Mouse (Mus musculus) forebrain, embryonic 14.5 days (tissue): ENCODE measurements around the gene Ppan. TPM values are rescaled to one million over a fixed set of nuclear protein-coding genes. Genes with fewer than 3 reads are reported as not detected.

Experiments used
- ATAC-seq: fragments of 200-750 bp; cut with Nextera tagmentation; 2 replicates; pipeline ENCODE4 v1.8.0; 2017; ENCODE audit warnings: mild to moderate bottlenecking, moderate library complexity
- DNase-seq: peaks from one replicate; pipeline ENCODE4 v3.0.0-alpha.2; 2015; ENCODE audit warnings: low spot score
- H3K27ac ChIP-seq: fragments of 300-500 bp; sonication (generic); 2 replicates; pipeline ENCODE4 v1.5.1; 2014; ENCODE audit warnings: low read depth, mild to moderate bottlenecking, control low read depth, low read length, moderate library complexity
- H3K27me3 ChIP-seq: fragments of 300-500 bp; sonication (generic); replicated peaks from 2 replicates; pipeline ENCODE4 v1.6.1; 2014; ENCODE audit warnings: low read length, control low read depth, mixed read lengths; ENCODE audit not compliant: control insufficient read depth, insufficient read depth
- H3K36me3 ChIP-seq: fragments of 300-500 bp; sonication (generic); 2 replicates; pipeline ENCODE4 v1.6.1; 2014; ENCODE audit warnings: low read length, control low read depth; ENCODE audit not compliant: control insufficient read depth, insufficient read depth
- H3K4me1 ChIP-seq: fragments of 300-500 bp; sonication (generic); 2 replicates; pipeline ENCODE4 v1.6.1; 2014; ENCODE audit warnings: antibody characterized with exemption, low read length, control low read depth; ENCODE audit not compliant: control insufficient read depth, insufficient read depth
- H3K4me2 ChIP-seq: fragments of 300-500 bp; sonication (generic); 2 replicates; pipeline ENCODE4 v1.6.1; 2014; ENCODE audit warnings: mild to moderate bottlenecking, control low read depth, low read length
- H3K4me3 ChIP-seq: fragments of 300-500 bp; sonication (generic); 2 replicates; pipeline ENCODE4 v1.5.1; 2014; ENCODE audit warnings: low read depth, low read length, control low read depth
- H3K9ac ChIP-seq: fragments of 300-500 bp; sonication (generic); 2 replicates; pipeline ENCODE4 v1.6.1; 2014; ENCODE audit warnings: mild to moderate bottlenecking, low read length, control low read depth, moderate library complexity
- H3K9me3 ChIP-seq: fragments of 300-500 bp; sonication (generic); replicated peaks from 2 replicates; pipeline ENCODE4 v1.6.1; 2016; ENCODE audit warnings: low read length, control low read depth, mixed read lengths; ENCODE audit not compliant: control insufficient read depth
- WGBS: fragments of 180-500 bp; shearing (Covaris S2); extraction: QIAGEN DNeasy Blood & Tissue Kit; methylation state at CpG from one replicate; pipeline ENCODE4 v1.1.7; 2014; 5-methylcytosine and 5-hydroxymethylcytosine counted together
- polyA plus RNA-seq: library from polyadenylated mRNA; unstranded; fragments of >200 nt; fragmentation: Nextera tagmentation; extraction: Ambion mirVana; gene quantifications from 2 replicates; pipeline ENCODE4 v1.2.1, GENCODE M21; 2014

The Ppan gene
- polyA plus RNA-seq, 1 experiment from 2014 or later: 44.1 TPM

- ATAC-seq (no peak), DNase-seq (no peak)
- peak overlapping the region; percentile 65 for H3K27ac ChIP-seq
- no peaks in the 10 kb centered on the region; the same call in 1 of the 2 replicates for H3K4me1 ChIP-seq
- peak overlapping the region; percentile 73 for H3K4me2 ChIP-seq
- no peaks in the 10 kb centered on the region for H3K27me3 ChIP-seq
- no peaks in the 10 kb centered on the region for H3K9me3 ChIP-seq
- H3K36me3 ChIP-seq: no peaks in the 10 kb centered on the region
- H3K4me3 ChIP-seq: peak overlapping the region; percentile 39
- WGBS: 35% methylated on average over 14 of the region's 14 CpGs
- H3K9ac ChIP-seq: peak overlapping the region; percentile 54; the same call in 1 of the 2 replicates
These were observed 10.6 kb upstream of the Ppan start for GRCm38 (mm10) chr9:20877118-20878040.

DNA sequence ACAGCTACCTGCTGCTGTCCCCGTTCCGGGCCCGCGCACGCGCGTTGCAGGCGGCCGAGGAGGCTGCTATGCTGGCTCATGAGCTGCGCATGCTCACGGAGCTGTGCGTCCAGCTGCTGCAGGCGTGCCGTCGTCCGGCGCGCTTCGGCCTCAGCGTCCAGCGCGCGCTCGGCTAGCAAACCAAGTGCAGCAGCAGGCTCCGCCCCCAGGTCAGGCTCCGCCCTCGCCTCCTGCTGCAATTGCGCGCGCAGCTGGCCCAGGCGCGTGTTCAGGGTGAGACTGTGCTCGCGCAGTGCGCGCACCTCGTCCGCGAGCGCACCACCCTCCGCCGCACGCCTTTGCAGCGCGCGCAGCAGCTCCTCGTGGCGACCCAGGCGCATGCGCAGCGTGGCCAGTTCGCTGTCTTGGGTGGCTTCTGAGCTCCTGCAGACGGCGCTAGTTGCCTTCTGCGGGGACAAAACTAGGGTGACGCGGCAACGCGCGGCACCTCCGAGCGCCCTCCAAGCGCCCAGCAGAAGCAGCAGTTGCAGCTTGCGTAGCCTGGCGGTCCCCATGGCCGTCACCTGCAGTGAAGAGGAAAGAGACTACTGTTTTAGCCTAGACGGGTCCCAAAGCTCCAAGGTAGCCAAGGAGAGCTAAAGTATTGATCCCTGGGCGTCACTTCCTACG lies 9.8 kb upstream of the Ppan start:
- H3K36me3 ChIP-seq: no peaks in the 10 kb centered on the region
- H3K9ac ChIP-seq: peak overlapping the region; percentile 73
- ATAC-seq (peak; percentile 95), DNase-seq (peak; percentile 99)
- H3K9me3 ChIP-seq: no peaks in the 10 kb centered on the region
- H3K4me1 ChIP-seq: no peaks in the 10 kb centered on the region; the same call in 1 of the 2 replicates
- H3K4me3 ChIP-seq: peak overlapping the region; percentile 39
- WGBS: under 1% methylated on average over 69 of the region's 69 CpGs
- peak overlapping the region; percentile 91 for H3K27ac ChIP-seq
- no peaks in the 10 kb centered on the region for H3K27me3 ChIP-seq
- H3K4me2 ChIP-seq: peak overlapping the region; percentile 73

DNA sequence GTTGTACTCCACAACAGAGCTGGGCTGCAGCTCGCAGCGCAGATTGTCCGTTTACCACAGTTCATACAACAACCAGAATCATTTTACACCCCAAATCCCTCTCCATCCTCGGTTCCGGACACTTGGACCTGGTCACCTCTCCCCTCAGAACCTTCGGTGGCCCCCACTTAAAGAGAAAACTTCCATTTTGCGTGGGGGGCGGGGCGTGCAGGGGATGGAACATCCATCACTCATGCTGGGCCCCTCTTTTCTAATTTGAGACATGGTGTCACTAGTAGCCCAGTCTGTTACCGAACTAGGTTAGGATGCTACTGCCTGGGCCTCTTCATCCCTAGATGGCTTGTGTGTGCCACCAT lies 9.3 kb upstream of the Ppan start:
- WGBS: 23% methylated on average over 10 of the region's 10 CpGs
- Histone ChIP-seq H3K27me3 (no peaks in the 10 kb centered on the region), H3K4me3 (peak overlapping the region; percentile 39), H3K9ac (peak overlapping the region; percentile 73), H3K4me2 (peak overlapping the region; percentile 73), H3K27ac (peak overlapping the region; percentile 91), H3K4me1 (no peaks in the 10 kb centered on the region; the same call in 1 of the 2 replicates), H3K36me3 (no peaks in the 10 kb centered on the region), H3K9me3 (no peaks in the 10 kb centered on the region)
- ATAC-seq: no peak; the same call in 1 of the 2 replicates
- DNase-seq: no peak

GRCm38 (mm10) chr9:20879097-20879792 lies 8.7 kb upstream of the Ppan start, which contains the start of gene Angptl6:
Gene Angptl6, minus strand, starts transcription at chr9:20879727.
- Histone ChIP-seq H3K27ac (peak within 1 kb of the TSS; percentile 91), H3K36me3 (no peaks in the 10 kb centered on the region), H3K4me3 (peak within 1 kb of the TSS; percentile 39), H3K4me2 (peak within 1 kb of the TSS; percentile 73), H3K27me3 (no peaks in the 10 kb centered on the region), H3K4me1 (no peaks in the 10 kb centered on the region; the same call in 1 of the 2 replicates), H3K9me3 (no peaks in the 10 kb centered on the region), H3K9ac (peak within 1 kb of the TSS; percentile 73)
- ATAC-seq: no peak
- WGBS: 93% methylated on average over 13 of the region's 13 CpGs
- no peak for DNase-seq

GRCm38 (mm10) chr9:20886563-20886962 lies 1.4 kb upstream of the Ppan start:
- Histone ChIP-seq H3K27me3 (no peaks in the 10 kb centered on the region), H3K27ac (no peak overlapping the region), H3K4me1 (no peaks in the 10 kb centered on the region), H3K9me3 (no peaks in the 10 kb centered on the region), H3K4me3 (no peak overlapping the region), H3K36me3 (peaks cover 23% of the 10 kb centered on the region), H3K9ac (no peak overlapping the region), H3K4me2 (no peak overlapping the region)
- ATAC-seq (no peak), DNase-seq (no peak)
- WGBS: 92% methylated on average over 2 of the region's 2 CpGs

DNA sequence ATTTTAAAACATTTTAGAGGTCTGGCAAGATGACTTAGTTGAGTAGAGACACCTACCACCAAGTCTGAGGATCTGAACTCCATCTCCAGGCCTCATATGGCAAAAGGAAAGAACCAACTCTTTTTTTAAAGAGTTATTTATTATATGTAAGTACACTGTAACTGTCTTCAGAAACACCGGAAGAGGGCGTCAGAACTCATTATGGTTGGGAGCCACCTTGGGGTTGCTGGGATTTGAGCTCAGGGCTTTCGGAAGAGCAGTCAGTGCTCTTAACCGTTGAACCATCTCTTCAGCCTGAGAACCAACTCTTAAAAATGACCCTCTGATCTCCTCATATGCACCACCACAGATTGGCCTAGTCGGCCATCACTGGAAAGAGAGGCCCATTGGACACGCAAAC lies 784 bp upstream of the Ppan start:
- no peak overlapping the region for H3K9ac ChIP-seq
- DNase-seq (no peak), ATAC-seq (no peak)
- no peak overlapping the region for H3K4me3 ChIP-seq
- H3K36me3 ChIP-seq: peaks cover 30% of the 10 kb centered on the region
- no peaks in the 10 kb centered on the region for H3K27me3 ChIP-seq
- peak overlapping the region; percentile 92 for H3K4me2 ChIP-seq
- peak overlapping the region; percentile 91; the same call in 1 of the 2 replicates for H3K27ac ChIP-seq
- no peaks in the 10 kb centered on the region for H3K9me3 ChIP-seq
- WGBS: 88% methylated on average over 6 of the region's 6 CpGs
- no peaks in the 10 kb centered on the region for H3K4me1 ChIP-seq

GRCm38 (mm10) chr9:20888386-20888765 lies 401 bp downstream of the Ppan start:
- 0% methylated on average over 27 of the region's 30 CpGs for WGBS
- Histone ChIP-seq H3K9ac (peak overlapping the region; percentile 82), H3K36me3 (peaks cover 42% of the 10 kb centered on the region), H3K4me1 (no peaks in the 10 kb centered on the region), H3K27me3 (no peaks in the 10 kb centered on the region), H3K9me3 (no peaks in the 10 kb centered on the region), H3K4me2 (peak overlapping the region; percentile 92), H3K27ac (peak overlapping the region; percentile 27; the same call in 1 of the 2 replicates), H3K4me3 (peak overlapping the region; percentile 86)
- no peak for DNase-seq
- ATAC-seq: no peak

GRCm38 (mm10) chr9:20889185-20890141 lies 1.5 kb downstream of the Ppan start:
- H3K4me1 ChIP-seq: no peaks in the 10 kb centered on the region
- H3K9me3 ChIP-seq: no peaks in the 10 kb centered on the region
- peak overlapping the region; percentile 86; the same call in 1 of the 2 replicates for H3K4me3 ChIP-seq
- peak overlapping the region; percentile 92; the same call in 1 of the 2 replicates for H3K4me2 ChIP-seq
- peaks cover 52% of the 10 kb centered on the region for H3K36me3 ChIP-seq
- H3K27me3 ChIP-seq: no peaks in the 10 kb centered on the region
- DNase-seq (no peak), ATAC-seq (no peak)
- 89% methylated on average over 29 of the region's 29 CpGs for WGBS
- no peak overlapping the region for H3K9ac ChIP-seq
- H3K27ac ChIP-seq: no peak overlapping the region
